Mouse (Mus musculus) ovary, adult 2 months (tissue): ENCODE results near the gene Ripply2. TPM values are rescaled to one million over a fixed set of nuclear protein-coding genes. Genes with fewer than 3 reads are reported as not detected.

Experiments used
- polyA plus RNA-seq: library from polyadenylated mRNA; depleted of rRNA; stranded (reverse); fragments of >200 nt; gene quantifications from 2 replicates; pipeline ENCODE4 v1.2.3, GENCODE M21; 2012; rRNA removed

The Ripply2 gene
- not detected in 2 replicates for polyA plus RNA-seq

DNA sequence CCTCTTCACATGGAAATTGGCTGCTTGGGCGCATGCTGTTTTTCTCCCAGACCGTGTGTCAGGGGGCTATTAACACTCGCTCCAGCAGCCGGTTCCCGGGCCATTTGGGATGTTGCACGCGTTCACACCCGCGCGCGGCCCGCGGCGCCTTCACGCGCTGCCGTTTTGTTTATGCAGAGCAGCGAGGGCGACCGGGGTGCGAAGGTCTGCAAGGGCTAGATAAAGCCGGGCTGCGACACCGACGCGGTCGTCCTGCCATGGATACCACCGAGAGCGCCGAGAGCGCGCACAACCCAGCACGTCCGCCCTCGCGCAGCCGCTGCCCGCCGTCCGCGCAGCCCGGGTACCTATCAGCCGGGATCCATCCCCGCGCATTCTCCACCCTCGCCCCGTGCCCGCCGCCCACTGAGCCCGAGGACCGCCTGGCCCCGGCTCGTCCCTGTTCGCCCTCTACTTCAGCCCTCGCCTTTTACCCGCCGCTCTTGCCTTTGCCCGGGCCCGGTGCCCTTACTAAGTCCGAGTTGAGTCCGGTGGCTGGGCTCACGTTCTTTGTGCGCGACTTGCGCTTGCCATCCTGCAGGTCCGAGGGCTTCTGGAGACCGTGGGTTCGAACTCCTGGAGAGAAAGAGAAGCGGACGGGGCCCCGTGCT lies at the start of gene Ripply2:
Ripply2 (plus strand) TSS at position 250 of the 650 bp plus-strand sequence.

GRCm38 (mm10) chr9:87021778-87022523 lies 6.6 kb downstream of the Ripply2 start, which contains the start of gene Cyb5r4:
Cyb5r4 (plus strand) TSS chr9:87022014.

Other genes with a start within 250 kb of the Ripply2 start
- 0.53 and 1.1 TPM in 2 replicates for gene Snap91, start 134.9 kb upstream of the Ripply2 start, polyA plus RNA-seq
- gene Cyb5r4, start 6.5 kb downstream of the Ripply2 start, polyA plus RNA-seq: 5.5 and 7.9 TPM in 2 replicates
- 0.35 and 0.48 TPM in 2 replicates for gene Mrap2, start 128.8 kb downstream of the Ripply2 start, polyA plus RNA-seq
- 1.3 and 1.6 TPM in 2 replicates for gene Cep162, start 240.0 kb downstream of the Ripply2 start, polyA plus RNA-seq